Mouse (Mus musculus): ENCODE data around the gene Slc7a11.

The Slc7a11 gene

GRCm38 (mm10) chr3:50003970-50004683, 439.3 kb downstream of the Slc7a11 start:
- in situ Hi-C loops (cut with MboI; ENCODE audit: unreplicated experiment in 2 of 2): no loop called here

DNA sequence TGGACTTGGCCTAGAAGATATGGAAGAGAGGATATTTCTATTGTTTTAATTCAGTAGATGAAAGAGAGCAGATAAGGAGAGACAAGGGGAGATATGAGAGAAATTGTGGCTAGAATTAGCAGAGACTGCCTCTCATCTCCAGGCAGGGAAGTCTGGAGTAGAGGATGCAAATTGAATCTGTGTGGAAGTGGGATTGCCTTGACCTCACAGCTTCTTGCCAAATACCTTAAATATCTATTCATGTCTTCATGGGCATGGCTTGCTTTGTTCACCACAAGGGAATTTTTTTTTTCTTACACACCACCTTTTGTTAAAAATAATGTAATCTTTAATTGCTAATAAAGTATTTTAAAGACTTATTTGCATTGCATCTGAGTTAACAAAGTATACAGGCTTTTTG, 441.3 kb downstream of the Slc7a11 start:
- in situ Hi-C loops (cut with MboI; ENCODE audit: unreplicated experiment in 2 of 2): no loop called here

DNA sequence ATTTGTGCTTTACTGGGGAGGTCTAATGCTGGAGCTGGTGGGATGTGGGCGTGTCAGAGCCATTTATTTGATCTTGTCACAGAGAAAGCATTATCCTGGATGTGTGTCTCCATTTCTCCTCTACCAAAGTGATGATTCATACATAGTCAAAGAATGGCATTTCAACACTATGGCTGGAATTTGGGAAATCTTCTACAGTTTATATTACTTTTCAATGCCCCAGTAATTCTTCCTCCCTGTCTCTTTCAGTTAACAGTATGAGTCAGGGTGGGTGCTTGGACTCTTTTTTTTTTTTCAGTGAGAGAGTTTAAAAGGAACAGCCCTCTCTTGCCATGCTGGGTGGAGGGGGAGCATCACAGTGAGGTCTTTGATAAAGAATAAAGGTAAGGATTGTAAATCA, 441.8 kb downstream of the Slc7a11 start:
- in situ Hi-C loops (cut with MboI; ENCODE audit: unreplicated experiment in 2 of 2): no loop called here

DNA sequence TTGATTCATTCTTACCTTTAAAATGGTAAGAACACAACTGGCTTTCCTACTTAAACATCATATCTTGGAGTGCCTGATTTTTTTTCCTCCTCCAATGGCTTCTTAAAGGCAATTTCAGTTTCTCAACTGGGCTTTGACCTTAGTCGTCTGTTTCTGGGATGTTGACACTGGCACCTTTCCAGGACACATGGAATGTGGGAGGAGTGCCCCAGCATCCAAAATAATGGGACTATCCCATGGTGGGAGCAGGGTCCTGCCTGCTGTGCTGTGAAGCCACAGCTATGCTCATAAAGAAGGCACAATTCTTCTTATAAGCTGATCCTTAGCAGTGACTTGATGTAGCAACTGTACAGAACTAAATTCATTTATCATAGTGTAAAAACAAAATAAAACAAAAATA, 450.5 kb downstream of the Slc7a11 start:
- in situ Hi-C loops (cut with MboI; ENCODE audit: unreplicated experiment in 2 of 2): no loop called here

DNA sequence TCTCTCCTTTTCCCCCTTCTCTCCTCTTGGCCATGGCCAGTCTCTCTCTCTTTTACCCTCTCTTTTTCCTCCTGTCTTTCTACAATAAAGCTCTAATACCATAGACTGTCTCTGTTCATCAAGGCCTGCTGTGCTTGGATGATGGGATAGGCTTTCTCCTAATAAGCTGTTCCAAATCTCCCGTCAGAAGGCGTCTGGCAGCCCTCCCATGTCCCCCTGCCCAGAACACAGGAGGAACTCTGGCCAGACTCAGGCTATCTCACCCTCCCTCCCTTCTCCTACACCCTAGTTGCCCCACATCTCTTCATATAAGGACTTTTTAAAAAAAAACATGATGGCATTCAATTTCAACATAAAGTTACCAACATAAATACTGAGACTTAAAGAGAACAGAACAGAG, 456.2 kb downstream of the Slc7a11 start:
- in situ Hi-C loops (cut with MboI; ENCODE audit: unreplicated experiment in 2 of 2): no loop called here

GRCm38 (mm10) chr3:49984795-49985194, 458.6 kb downstream of the Slc7a11 start:
- in situ Hi-C loops (cut with MboI; ENCODE audit: unreplicated experiment in 2 of 2): no loop called here

GRCm38 (mm10) chr3:49983429-49984268, 459.8 kb downstream of the Slc7a11 start:
- in situ Hi-C loops (cut with MboI; ENCODE audit: unreplicated experiment in 2 of 2): no loop called here

- in situ Hi-C loops (cut with MboI; ENCODE audit: unreplicated experiment in 2 of 2): no loop called here
Measured at GRCm38 (mm10) chr3:49973994-49974393, 469.4 kb downstream of the Slc7a11 start.

GRCm38 (mm10) chr3:49965569-49965968, 477.8 kb downstream of the Slc7a11 start:
- in situ Hi-C loops (cut with MboI; ENCODE audit: unreplicated experiment in 2 of 2): no loop called here

GRCm38 (mm10) chr3:49960581-49960980, 482.8 kb downstream of the Slc7a11 start:
- in situ Hi-C loops (cut with MboI; ENCODE audit: unreplicated experiment in 2 of 2): no loop called here

DNA sequence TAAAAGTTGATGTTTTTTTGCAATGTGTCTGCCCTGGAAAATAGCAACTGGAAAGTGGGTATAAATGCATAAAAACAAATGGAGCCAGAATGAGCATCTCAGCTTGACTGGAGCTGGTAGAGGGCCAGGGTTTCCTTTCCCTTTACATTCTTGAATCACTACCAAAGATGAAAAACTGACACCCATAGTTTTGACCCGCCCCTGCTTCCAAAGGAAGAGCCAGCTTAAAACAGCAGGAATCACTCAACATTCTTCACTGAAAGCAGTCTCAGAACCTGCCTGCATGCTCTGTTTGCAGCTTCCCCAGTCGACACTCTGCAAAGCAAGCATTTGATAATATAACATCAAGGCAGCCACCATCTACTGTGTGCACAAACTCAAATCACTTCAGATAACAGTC, 496.6 kb downstream of the Slc7a11 start:
- in situ Hi-C loops (cut with MboI; ENCODE audit: unreplicated experiment in 2 of 2): no loop called here

DNA sequence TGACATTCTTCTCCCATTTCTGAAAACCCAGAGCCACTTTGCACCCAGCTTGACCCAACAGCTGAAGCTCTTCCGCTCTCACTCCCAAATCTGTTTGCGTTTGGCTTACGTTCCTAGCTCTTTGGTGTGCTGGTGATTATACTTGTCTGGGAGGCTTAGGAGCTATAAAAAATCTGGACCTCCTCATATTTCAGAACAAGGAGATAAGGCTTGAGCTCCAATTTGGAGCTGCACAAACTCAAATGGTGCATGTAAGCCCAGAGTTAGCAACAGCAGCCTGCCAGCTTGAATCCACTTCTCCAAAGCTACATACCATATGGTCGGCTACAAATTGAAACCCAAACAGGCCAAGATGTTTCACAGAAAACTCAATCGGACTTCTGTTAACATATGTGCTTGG, 498.6 kb downstream of the Slc7a11 start:
- in situ Hi-C loops (cut with MboI; ENCODE audit: unreplicated experiment in 2 of 2): no loop called here

DNA sequence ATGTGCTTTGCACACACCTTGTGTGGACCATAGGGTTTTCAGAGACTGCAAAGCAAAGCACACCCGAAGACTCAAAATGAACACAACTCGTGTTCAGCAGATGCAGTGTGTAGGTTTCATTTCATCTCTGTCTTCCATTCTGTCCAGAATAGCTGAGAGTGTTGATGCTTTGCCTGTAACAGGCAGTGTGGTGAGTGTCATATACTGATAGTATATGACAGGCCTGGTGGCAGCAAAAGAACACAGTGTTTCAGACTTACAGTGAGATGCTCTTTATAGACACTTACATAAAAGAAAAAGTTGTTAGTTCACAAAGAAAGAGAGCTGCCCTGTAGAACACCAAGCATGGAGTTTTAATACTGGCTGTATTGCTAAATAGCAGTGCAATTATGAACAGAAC, 505.8 kb downstream of the Slc7a11 start:
- in situ Hi-C loops (cut with MboI; ENCODE audit: unreplicated experiment in 2 of 2): no loop called here

GRCm38 (mm10) chr3:49929496-49929895, 513.9 kb downstream of the Slc7a11 start:
- in situ Hi-C loops (cut with MboI; ENCODE audit: unreplicated experiment in 2 of 2): no loop called here

DNA sequence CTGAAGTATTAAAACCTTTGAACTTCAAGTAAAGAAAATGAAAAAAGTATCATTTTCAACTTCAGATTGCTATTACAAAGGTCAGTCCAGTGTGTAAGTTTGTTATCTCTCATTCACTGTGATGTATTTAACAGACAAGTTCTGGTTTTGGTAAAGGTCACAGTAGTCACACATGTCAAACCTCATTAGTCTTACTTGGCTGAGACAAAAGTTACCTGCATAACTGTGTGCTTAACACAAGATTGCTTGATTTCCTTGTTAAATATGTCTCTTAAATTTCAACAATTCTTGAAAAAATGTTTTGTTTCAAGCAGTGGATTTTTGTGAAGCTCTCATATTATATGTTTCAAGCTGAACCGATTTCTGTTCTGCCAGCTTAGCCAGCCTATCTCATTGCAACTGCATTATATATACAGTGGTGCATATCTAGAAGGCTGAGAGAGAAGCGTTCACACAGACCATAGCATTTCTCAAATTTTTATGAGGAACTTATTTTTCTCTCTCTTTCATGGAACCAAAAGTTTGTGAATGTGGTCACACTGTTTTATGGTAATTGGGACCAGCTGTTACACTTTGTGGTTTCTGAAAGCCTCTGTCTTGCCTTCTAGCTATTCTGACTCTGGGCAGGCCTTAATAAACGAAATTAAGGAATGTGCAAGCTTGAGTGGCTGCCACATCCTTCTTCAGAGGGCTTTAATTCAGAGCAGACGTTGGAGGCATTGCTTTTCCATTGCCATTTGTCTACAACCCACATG, 514.7 kb downstream of the Slc7a11 start:
- in situ Hi-C loops (cut with MboI; ENCODE audit: unreplicated experiment in 2 of 2): no loop called here

DNA sequence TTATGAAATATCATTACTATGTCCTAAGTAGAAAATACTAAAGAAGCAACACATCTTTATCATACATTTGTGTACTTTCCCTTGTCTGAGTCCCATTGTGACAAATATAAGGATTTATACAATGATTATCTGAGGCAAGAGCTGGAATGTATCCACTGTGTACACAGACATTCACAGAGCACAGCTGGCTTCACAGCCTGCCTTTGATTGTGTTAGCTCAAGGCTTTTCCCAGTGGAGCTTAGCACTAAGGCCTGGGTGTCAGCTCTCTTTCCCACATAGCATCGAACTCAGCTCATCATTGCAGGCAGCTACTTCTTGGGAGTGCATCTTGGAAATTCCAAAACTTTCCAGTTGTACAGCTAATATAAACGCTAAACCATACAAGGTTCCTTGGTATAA, 529.5 kb downstream of the Slc7a11 start:
- in situ Hi-C loops (cut with MboI; ENCODE audit: unreplicated experiment in 2 of 2): no loop called here

DNA sequence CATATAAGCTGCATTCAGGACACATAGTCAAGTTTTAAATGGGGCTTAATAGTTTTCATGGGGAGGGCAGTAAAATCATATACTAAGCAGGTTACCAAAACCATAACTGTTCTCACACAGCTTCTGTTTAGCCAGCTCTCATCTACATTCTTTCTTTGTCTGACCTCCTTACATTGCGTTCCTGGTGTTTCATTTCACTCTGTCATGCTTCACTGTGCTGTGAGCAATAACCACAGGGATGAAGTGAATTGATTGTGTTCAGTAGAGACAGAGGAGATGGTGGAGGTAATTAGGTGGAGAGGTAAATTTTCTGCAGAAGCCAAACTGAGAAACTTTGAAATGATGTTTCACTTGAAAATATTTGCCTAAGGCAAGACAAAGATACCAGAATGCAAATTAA, 532.5 kb downstream of the Slc7a11 start:
- in situ Hi-C loops (cut with MboI; ENCODE audit: unreplicated experiment in 2 of 2): no loop called here

DNA sequence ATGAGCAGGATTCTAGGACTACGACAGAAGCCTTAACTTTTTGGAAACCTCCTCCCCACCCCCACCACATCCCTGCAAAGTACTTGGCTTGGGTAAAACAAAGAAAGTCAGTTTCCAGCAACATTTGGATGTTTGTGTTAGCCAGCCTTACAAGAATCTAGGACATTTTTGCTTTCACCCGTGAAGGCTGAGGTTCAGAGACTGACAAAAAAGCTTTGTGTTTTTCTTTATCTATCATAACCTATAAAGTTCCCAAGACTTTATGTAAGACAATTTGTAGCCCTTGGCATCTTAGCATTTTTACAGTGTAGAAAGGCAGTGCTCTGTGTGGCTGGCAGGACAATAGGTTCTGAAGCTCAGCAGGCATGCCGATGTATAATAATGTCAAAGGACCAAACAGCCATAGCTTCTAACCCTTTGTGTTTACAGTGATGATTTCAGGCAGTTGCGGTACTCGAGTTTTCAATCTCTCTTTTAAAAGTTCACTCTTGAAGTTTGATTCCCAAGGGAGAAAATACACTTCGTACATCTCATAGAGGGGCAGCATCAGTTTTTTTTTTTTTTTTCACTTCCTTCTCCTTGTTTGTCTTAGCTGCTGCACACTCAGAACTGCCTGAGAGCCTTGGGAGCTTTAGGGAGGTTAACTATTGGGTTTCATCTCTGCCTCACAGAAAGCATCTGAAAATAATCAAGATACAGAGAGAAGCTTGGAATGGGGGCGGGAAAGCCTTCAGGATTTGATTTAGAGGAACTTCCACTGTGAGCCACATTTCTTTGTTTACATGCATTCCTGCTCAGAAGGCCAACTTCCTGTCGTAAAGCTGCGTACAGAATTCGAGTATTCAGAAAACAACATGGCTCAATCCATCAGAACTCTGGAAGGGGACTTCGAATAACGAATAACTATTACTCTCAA, 534.7 kb downstream of the Slc7a11 start:
- in situ Hi-C loops (cut with MboI; ENCODE audit: unreplicated experiment in 2 of 2): no loop called here

- in situ Hi-C loops (cut with MboI; ENCODE audit: unreplicated experiment in 2 of 2): no loop called here
Measured at GRCm38 (mm10) chr3:49893945-49894344, 549.5 kb downstream of the Slc7a11 start.

DNA sequence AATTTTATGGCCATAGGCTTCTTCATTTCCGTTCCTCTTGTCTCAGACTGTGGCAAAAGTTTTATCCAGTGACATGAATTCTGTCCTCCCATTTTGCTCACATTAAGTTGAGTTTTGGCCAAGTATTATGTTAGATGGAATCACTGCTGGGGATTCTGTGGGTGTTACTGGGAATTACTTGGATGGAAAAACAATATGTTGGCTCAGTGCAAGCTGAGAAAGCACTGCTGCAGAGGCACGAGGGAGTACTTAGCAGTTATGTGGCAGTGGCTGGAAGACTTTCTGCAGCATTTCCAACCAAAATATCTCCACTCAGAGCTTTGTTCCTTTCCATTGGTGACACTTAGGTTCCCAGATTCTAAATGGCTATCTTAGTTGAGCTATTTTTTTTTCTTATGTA, 556.1 kb downstream of the Slc7a11 start:
- in situ Hi-C loops (cut with MboI; ENCODE audit: unreplicated experiment in 2 of 2): no loop called here

All from v-Abl transformed pro-B cells (cell line).